Mouse (Mus musculus) midbrain, postnatal 0 days (tissue): ENCODE data around the gene Apoa1. TPM values are rescaled to one million over a fixed set of nuclear protein-coding genes. Genes with fewer than 3 reads are reported as not detected.

Experiments used
- ATAC-seq: fragments of 200-750 bp; cut with Nextera tagmentation; 2 replicates; pipeline ENCODE4 v1.8.0; 2017; ENCODE audit warnings: moderate number of reproducible peaks, mild to moderate bottlenecking, moderate TSS enrichment, moderate library complexity; ENCODE audit not compliant: low FRiP score
- DNase-seq: peaks from one replicate; pipeline ENCODE4 v3.0.0-alpha.2; 2015; ENCODE audit warnings: low spot score
- H3K27ac ChIP-seq: fragments of 300-500 bp; sonication (generic); 2 replicates; pipeline ENCODE4 v1.5.1; 2014; ENCODE audit warnings: low read depth, mild to moderate bottlenecking, low read length, mixed read lengths
- H3K27me3 ChIP-seq: fragments of 300-500 bp; sonication (generic); 2 replicates; pipeline ENCODE4 v1.6.1; 2014; ENCODE audit warnings: low read length, control low read depth, mixed read lengths; ENCODE audit not compliant: insufficient read depth
- H3K36me3 ChIP-seq: fragments of 300-500 bp; sonication (generic); 2 replicates; pipeline ENCODE4 v1.6.1; 2014; ENCODE audit warnings: low read length, control low read depth, mixed read lengths; ENCODE audit not compliant: insufficient read depth
- H3K4me1 ChIP-seq: fragments of 300-500 bp; sonication (generic); 2 replicates; pipeline ENCODE4 v1.6.1; 2014; ENCODE audit warnings: mild to moderate bottlenecking, control low read depth, antibody characterized with exemption, low read length, mixed read lengths; ENCODE audit not compliant: insufficient read depth
- H3K4me2 ChIP-seq: fragments of 300-500 bp; sonication (generic); 2 replicates; pipeline ENCODE4 v1.6.1; 2014; ENCODE audit warnings: low read depth, mild to moderate bottlenecking, low read length, mixed read lengths; ENCODE audit not compliant: poor library complexity, severe bottlenecking
- H3K4me3 ChIP-seq: fragments of 300-500 bp; sonication (generic); 2 replicates; pipeline ENCODE4 v1.5.1; 2014; ENCODE audit warnings: low read depth, mild to moderate bottlenecking, low read length, moderate library complexity
- H3K9ac ChIP-seq: fragments of 300-500 bp; sonication (generic); replicated peaks from 2 replicates; pipeline ENCODE4 v1.6.1; 2014; ENCODE audit warnings: mild to moderate bottlenecking, low read length, moderate library complexity, mixed read lengths; ENCODE audit not compliant: poor library complexity, severe bottlenecking
- H3K9me3 ChIP-seq: fragments of 300-500 bp; sonication (generic); 2 replicates; pipeline ENCODE4 v1.6.1; 2016; ENCODE audit warnings: low read length, control low read depth
- CTCF ChIP-seq: IDR thresholded peaks from 2 replicates; pipeline ENCODE4 v1.5.1; 2016; ENCODE audit warnings: antibody characterized with exemption, mild to moderate bottlenecking
- WGBS: fragments of 180-500 bp; shearing (Covaris S2); extraction: QIAGEN DNeasy Blood & Tissue Kit; methylation state at CpG from one replicate; pipeline ENCODE4 v1.1.7; 2014; 5-methylcytosine and 5-hydroxymethylcytosine counted together
- polyA plus RNA-seq: library from polyadenylated mRNA; unstranded; fragments of >200 nt; fragmentation: Nextera tagmentation; extraction: Ambion mirVana; gene quantifications from 2 replicates; pipeline ENCODE4 v1.2.1, GENCODE M21; 2015
- total RNA-seq: library from RNA; depleted of rRNA; stranded (reverse); fragments of >200 nt; gene quantifications from 2 replicates; pipeline ENCODE4 v1.2.3, GENCODE M21; 2014

The Apoa1 gene
- total and polyA plus RNA-seq, 2 experiments from 2014 or later: 1.4 to 6.2 TPM

GRCm38 (mm10) chr9:46216744-46217470 lies 11.5 kb upstream of the Apoa1 start:
- Histone ChIP-seq H3K4me2 (no peak overlapping the region), H3K27me3 (no peaks in the 10 kb centered on the region), H3K27ac (no peak overlapping the region), H3K9ac (no peak overlapping the region), H3K4me3 (no peak overlapping the region), H3K36me3 (peaks cover 42% of the 10 kb centered on the region), H3K4me1 (no peaks in the 10 kb centered on the region), H3K9me3 (no peaks in the 10 kb centered on the region)
- TF ChIP-seq CTCF: no peak
- DNase-seq: no peak
- no peak for ATAC-seq
- WGBS: 92% methylated on average over 13 of the region's 13 CpGs

GRCm38 (mm10) chr9:46218176-46218575 lies 10.2 kb upstream of the Apoa1 start:
- no peaks in the 10 kb centered on the region for H3K9me3 ChIP-seq
- H3K27ac ChIP-seq: no peak overlapping the region
- no peaks in the 10 kb centered on the region for H3K4me1 ChIP-seq
- no peak overlapping the region for H3K4me3 ChIP-seq
- no peak for TF ChIP-seq CTCF
- WGBS: 85% methylated on average over 9 of the region's 9 CpGs
- H3K4me2 ChIP-seq: no peak overlapping the region
- no peak for ATAC-seq
- peaks cover 38% of the 10 kb centered on the region for H3K36me3 ChIP-seq
- H3K9ac ChIP-seq: no peak overlapping the region
- no peaks in the 10 kb centered on the region for H3K27me3 ChIP-seq
- no peak for DNase-seq

DNA sequence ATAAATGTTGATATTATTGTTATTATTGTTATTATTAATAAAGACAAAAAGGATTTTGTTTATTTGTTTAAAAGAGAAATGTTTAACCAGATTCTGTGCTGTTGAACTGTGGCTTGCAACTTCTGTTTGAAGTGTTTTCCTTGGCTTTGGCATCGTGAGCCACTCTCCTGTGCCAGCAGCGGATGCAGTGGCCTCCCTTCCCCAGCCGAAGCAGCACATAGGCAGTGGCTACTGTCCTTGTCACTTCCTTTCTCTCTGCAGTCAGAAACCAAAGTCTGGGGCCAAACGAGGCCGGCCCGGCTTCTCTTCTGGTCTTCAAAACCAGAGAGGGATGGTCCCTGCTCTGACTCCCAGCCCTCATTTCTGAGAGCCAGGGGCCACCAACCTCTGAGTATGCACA lies 5.3 kb upstream of the Apoa1 start:
- Histone ChIP-seq H3K27me3 (no peaks in the 10 kb centered on the region), H3K9ac (no peak overlapping the region), H3K4me1 (no peaks in the 10 kb centered on the region), H3K36me3 (peaks cover 30% of the 10 kb centered on the region), H3K4me2 (no peak overlapping the region), H3K27ac (no peak overlapping the region), H3K9me3 (no peaks in the 10 kb centered on the region), H3K4me3 (no peak overlapping the region)
- no peak for ATAC-seq
- DNase-seq: no peak
- no peak for TF ChIP-seq CTCF
- WGBS: 84% methylated on average over 6 of the region's 6 CpGs

DNA sequence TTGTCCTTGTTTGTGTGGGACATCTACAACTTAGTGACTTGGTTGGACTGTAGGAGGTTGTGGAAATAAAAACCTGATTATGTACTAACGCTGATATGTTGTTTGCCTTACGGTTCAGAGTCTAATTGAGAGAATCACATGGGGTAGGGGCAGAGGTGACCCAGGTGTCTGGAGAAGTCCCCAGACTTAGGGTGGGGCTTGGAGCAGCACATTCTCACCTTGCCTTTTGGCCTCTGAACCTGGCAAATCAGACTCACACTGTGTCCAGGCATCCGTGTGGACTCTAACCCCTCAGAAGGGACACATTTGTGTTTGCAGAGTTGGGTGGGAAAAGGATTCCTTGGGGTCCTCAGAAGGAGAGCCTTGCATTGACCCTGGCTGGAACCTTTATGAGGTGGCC lies 4.3 kb upstream of the Apoa1 start:
- Histone ChIP-seq H3K27ac (no peak overlapping the region), H3K9me3 (no peaks in the 10 kb centered on the region), H3K4me3 (no peak overlapping the region), H3K4me2 (no peak overlapping the region), H3K4me1 (no peaks in the 10 kb centered on the region), H3K27me3 (no peaks in the 10 kb centered on the region), H3K36me3 (peaks cover 30% of the 10 kb centered on the region), H3K9ac (no peak overlapping the region)
- WGBS: 88% methylated on average over 3 of the region's 3 CpGs
- TF ChIP-seq CTCF: no peak
- ATAC-seq (no peak), DNase-seq (no peak)

- ATAC-seq: no peak
- Histone ChIP-seq H3K27me3 (no peaks in the 10 kb centered on the region), H3K9me3 (no peaks in the 10 kb centered on the region), H3K9ac (no peak overlapping the region), H3K36me3 (peaks cover 28% of the 10 kb centered on the region), H3K27ac (no peak overlapping the region), H3K4me2 (no peak overlapping the region), H3K4me3 (no peak overlapping the region), H3K4me1 (no peaks in the 10 kb centered on the region)
- TF ChIP-seq CTCF: no peak
- WGBS: 64% methylated on average over 5 of the region's 5 CpGs
- no peak for DNase-seq
Observed at GRCm38 (mm10) chr9:46224945-46225660, 3.3 kb upstream of the Apoa1 start.

GRCm38 (mm10) chr9:46227064-46227614 lies 1.2 kb upstream of the Apoa1 start:
- no peak for TF ChIP-seq CTCF
- no peak overlapping the region for H3K27ac ChIP-seq
- ATAC-seq (no peak), DNase-seq (no peak)
- H3K4me2 ChIP-seq: no peak overlapping the region
- H3K27me3 ChIP-seq: no peaks in the 10 kb centered on the region
- no peaks in the 10 kb centered on the region for H3K9me3 ChIP-seq
- no peak overlapping the region for H3K4me3 ChIP-seq
- H3K36me3 ChIP-seq: peaks cover 7% of the 10 kb centered on the region
- H3K9ac ChIP-seq: no peak overlapping the region
- no peaks in the 10 kb centered on the region for H3K4me1 ChIP-seq
- 87% methylated on average over 3 of the region's 3 CpGs for WGBS
